Mouse (Mus musculus) activated CD4-positive, CD25-positive, alpha-beta regulatory T cell (primary cell): ENCODE data around the gene Hoxa10. TPM values are rescaled to one million over a fixed set of nuclear protein-coding genes. Genes with fewer than 3 reads are reported as not detected.

ENCODE experiments used
- polyA plus RNA-seq, 2 experiments: library from polyadenylated mRNA; unstranded; fragments of 100-300 nt; shearing (Covaris generic); gene quantifications; one replicate each; pipeline ENCODE4 v1.2.1; 2017

Hoxa10 gene
- polyA plus RNA-seq: under 1 TPM in 1 of 2 experiments, not detected in 1; 0.26 TPM

GRCm38 (mm10) chr6:52240389-52241000 is at the start of gene Hoxa10:
Hoxa10 (minus strand) TSS chr6:52240854.

GRCm38 (mm10) chr6:52260654-52261575 is 20.3 kb upstream of the Hoxa10 start, which contains the start of gene Hoxa13:
Hoxa13 (minus strand) TSS chr6:52260880.

GRCm38 (mm10) chr6:52245757-52246142 is 5.1 kb upstream of the Hoxa10 start, which contains the start of gene Hoxa11:
Hoxa11 (minus strand) TSS chr6:52245810.

GRCm38 (mm10) chr6:52230516-52231165 is 10.0 kb downstream of the Hoxa10 start, which contains the start of gene Hoxa9:
Hoxa9 (minus strand) TSS chr6:52231089.

GRCm38 (mm10) chr6:52221337-52221992 is 19.2 kb downstream of the Hoxa10 start, which contains the start of gene Hoxa7:
Hoxa7 (minus strand) TSS chr6:52221854.

GRCm38 (mm10) chr6:52213119-52213986 is 27.3 kb downstream of the Hoxa10 start, which contains the start of the genes Hoxa3 and Gm28308:
Hoxa3 (minus strand) TSS chr6:52213336.
Gm28308 (minus strand) TSS chr6:52213339.

GRCm38 (mm10) chr6:52208072-52208867 is 32.4 kb downstream of the Hoxa10 start, which contains the start of gene Hoxa6:
Hoxa6 (minus strand) TSS chr6:52208722.

GRCm38 (mm10) chr6:52204050-52204752 is 36.5 kb downstream of the Hoxa10 start, which contains the start of gene Hoxa5:
Hoxa5 (minus strand) TSS chr6:52204587.

GRCm38 (mm10) chr6:52190906-52191810 is 49.5 kb downstream of the Hoxa10 start, which contains the start of gene Hoxa4:
Hoxa4 (minus strand) TSS chr6:52191753.

Other genes starting within 250 kb of the Hoxa10 start
- 10 to 100 TPM; 25.3 to 34.2 TPM for gene Skap2, start 228.3 kb downstream of the Hoxa10 start, polyA plus RNA-seq
- not detected for gene Hoxa1, start 82.5 kb downstream of the Hoxa10 start, polyA plus RNA-seq
- not detected for gene Hoxa2, start 76.0 kb downstream of the Hoxa10 start, polyA plus RNA-seq
- gene 5730596B20Rik, start 63.4 kb downstream of the Hoxa10 start, polyA plus RNA-seq: not detected
- gene Hoxa4, start 49.1 kb downstream of the Hoxa10 start, polyA plus RNA-seq: not detected
- under 1 TPM; 0.08 to 0.18 TPM for gene Hoxa5, start 36.3 kb downstream of the Hoxa10 start, polyA plus RNA-seq
- gene Hoxa6, start 32.1 kb downstream of the Hoxa10 start, polyA plus RNA-seq: under 1 TPM in 1 of 2 experiments, not detected in 1; 0.27 TPM
- gene Hoxa3, start 27.5 kb downstream of the Hoxa10 start, polyA plus RNA-seq: not detected
- gene Gm28308, start 27.5 kb downstream of the Hoxa10 start, polyA plus RNA-seq: not detected
- gene Hoxa7, start 19.0 kb downstream of the Hoxa10 start, polyA plus RNA-seq: not detected
- 1 to 10 TPM in 1 of 2 experiments, not detected in 1; 1.4 TPM for gene Hoxa9, start 9.8 kb downstream of the Hoxa10 start, polyA plus RNA-seq
- gene Hoxa11, start 5.0 kb upstream of the Hoxa10 start, polyA plus RNA-seq: not detected
- not detected for gene Hoxa13, start 20.0 kb upstream of the Hoxa10 start, polyA plus RNA-seq
- not detected for gene Evx1, start 72.6 kb upstream of the Hoxa10 start, polyA plus RNA-seq